Mouse (Mus musculus) lung, adult 2 months (tissue): ENCODE results near the gene Vrk1. TPM values are rescaled to one million over a fixed set of nuclear protein-coding genes. Genes with fewer than 3 reads are reported as not detected.

Experiments
- DNase-seq: peaks from one replicate; pipeline ENCODE4 v3.0.0; 2022
- H3K4me1 ChIP-seq: fragments of 200-500 bp; 2 replicates; pipeline ENCODE4 v1.6.1; 2011; ENCODE audit warnings: low read length; ENCODE audit not compliant: control insufficient read depth, insufficient read depth
- H3K4me3 ChIP-seq: fragments of 200-500 bp; replicated peaks from 2 replicates; pipeline ENCODE3; 2011; ENCODE audit warnings: low read depth, mild to moderate bottlenecking, control low read depth, low read length; ENCODE audit errors: extremely low read depth
- CTCF ChIP-seq: fragments of 200-500 bp; IDR thresholded peaks from 2 replicates; pipeline ENCODE4 v1.5.1; 2011; ENCODE audit warnings: mild to moderate bottlenecking, low read length, control low read depth; ENCODE audit not compliant: insufficient read depth
- POLR2A ChIP-seq: fragments of 200-500 bp; IDR thresholded peaks from 2 replicates; pipeline ENCODE4 v1.6.1; 2011; ENCODE audit warnings: low read depth, mild to moderate bottlenecking, control low read depth, low read length, borderline replicate concordance; ENCODE audit errors: extremely low read depth
- WGBS: fragments of 180-500 bp; shearing (Covaris S2); methylation state at CpG from one replicate; pipeline ENCODE4 v1.1.7; 2018; 5-methylcytosine and 5-hydroxymethylcytosine counted together
- polyA plus RNA-seq: library from polyadenylated mRNA; depleted of rRNA; stranded (reverse); fragments of >200 nt; gene quantifications from 2 replicates; pipeline ENCODE4 v1.2.3, GENCODE M21; 2012

Gene Vrk1
- polyA plus RNA-seq, 1 experiment: 7.9 TPM

DNA sequence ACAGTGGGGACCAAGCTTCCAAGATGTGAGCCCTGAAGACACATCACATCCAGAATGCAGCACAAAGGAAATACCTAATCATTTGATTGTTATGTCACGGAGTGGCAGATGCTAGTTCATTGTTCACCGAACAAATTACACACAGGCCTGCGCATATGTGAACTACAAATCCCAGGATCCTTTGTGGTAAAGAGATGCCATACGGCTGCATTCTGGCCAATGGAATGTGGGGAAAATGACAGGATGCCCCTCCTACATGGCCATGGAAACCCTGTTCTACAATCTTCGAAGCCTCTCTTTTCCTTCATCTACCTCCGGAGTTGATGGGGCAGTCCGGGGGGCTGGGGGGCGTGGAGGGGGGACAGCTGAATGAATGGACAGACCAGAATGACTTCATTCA lies 37.4 kb upstream of the Vrk1 start:
- 90% methylated on average over 8 of the region's 8 CpGs for WGBS
- Histone ChIP-seq H3K4me3 (no peak overlapping the region), H3K4me1 (no peaks in the 10 kb centered on the region)
- TF ChIP-seq POLR2A (no peak), CTCF (no peak)
- DNase-seq: no peak

DNA sequence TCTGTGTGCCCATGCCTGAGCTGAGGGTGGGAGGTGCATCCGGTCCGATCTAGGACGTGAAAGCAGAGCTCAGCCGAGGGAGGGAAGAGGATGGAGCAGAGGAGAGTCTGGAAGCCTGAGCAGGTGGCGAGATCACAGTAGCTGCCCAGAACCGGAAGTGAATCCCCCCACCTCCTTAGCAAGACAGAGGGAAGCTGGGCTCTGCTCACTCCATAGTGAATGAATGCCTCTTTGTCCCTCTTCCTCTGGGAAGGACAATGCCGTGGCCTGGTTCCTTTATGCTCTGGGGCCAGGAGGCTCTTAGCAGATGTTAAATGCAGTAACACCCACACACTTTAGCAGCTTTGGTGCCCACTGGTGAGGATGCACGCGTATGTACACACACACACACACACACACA lies 36.3 kb upstream of the Vrk1 start:
- 57% methylated on average over 9 of the region's 9 CpGs for WGBS
- H3K4me1 ChIP-seq: no peaks in the 10 kb centered on the region
- no peak for DNase-seq
- no peak for TF ChIP-seq POLR2A
- TF ChIP-seq CTCF: no peak
- H3K4me3 ChIP-seq: no peak overlapping the region

DNA sequence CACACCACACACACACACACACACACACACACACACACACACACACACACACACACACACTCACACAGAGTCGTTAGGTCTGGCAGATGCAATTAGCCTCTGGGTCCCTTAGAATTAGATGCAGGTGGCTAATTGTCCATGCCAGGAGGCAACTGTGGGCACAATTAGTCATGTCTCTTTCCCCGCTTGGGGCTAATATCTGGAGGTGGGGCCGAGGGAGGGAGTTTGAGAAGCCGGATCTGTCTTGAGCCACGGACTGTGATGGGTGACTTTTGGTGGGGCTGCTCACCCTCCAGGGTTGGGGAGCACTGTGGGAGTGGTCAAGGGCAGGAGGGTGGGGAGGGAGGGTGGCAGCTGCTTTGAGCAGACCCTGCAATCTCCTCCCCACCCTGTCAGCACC lies 35.9 kb upstream of the Vrk1 start:
- DNase-seq: no peak
- Histone ChIP-seq H3K4me3 (no peak overlapping the region), H3K4me1 (no peaks in the 10 kb centered on the region)
- WGBS: 80% methylated on average over 5 of the region's 5 CpGs
- TF ChIP-seq CTCF: no peak
- no peak for TF ChIP-seq POLR2A

DNA sequence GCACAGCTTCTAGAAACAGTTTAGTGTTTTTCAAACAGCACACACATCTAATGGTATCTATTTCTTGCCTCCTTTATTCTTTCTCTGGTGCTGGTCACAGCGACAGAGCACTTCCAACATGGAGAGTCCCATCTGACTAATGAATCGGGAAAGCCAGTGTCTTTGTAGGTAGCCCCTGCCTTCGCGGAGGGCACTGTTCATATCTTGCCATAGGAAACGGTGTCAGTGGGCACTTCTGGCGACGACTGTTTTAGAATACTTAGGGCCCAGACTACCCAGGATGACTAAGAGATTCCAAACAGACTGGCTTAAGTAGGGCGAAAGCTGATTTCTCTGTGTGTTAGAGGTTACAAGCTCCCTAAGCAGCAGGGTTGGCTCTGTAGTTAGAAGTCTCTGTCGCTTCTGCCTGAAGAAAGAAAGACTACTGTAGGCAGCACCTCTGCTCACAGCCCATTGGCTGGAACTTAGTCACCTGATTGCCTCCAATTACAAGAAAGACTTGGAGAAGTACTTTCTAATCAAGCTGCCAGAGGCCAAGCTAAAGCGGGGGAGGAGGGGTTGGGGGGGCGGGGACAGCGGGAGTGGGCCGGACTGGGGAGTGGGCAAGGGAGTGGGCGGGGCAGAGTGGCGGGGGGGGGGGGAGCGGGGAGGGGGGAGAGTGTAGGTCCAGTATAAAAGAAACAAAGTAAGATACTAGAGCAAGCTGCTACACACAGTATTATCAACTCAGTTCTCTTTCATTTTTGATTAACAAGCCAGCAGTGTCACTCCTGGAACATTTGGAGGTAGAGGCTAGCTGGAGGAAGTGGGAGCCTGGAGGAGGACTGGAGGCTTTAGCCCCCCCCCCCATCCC lies 28.7 kb upstream of the Vrk1 start:
- 0 out of 2 replicates have a peak, but pooled peaks cover 2% of the 10 kb centered on the region for H3K4me1 ChIP-seq
- 22% methylated on average over 10 of the region's 16 CpGs for WGBS
- peak overlapping the region; percentile 1 for H3K4me3 ChIP-seq
- TF ChIP-seq CTCF: no peak
- no peak for TF ChIP-seq POLR2A
- DNase-seq: peak; percentile 25

DNA sequence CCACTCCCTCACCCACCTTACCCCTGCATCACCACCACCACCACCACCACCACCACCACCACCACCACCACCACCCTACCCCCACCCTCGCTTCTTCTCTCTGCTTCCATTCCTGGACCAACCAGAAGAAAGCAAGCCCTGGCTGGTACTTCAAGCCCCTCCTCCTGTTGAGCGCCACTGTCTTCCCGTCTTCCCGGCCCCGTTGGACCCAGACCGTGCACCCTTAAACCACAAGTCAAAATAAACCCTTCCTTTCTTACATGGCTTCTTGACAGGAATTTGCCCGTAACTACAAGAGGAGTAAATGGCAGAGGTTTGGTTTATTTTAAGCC lies 28.1 kb upstream of the Vrk1 start:
- TF ChIP-seq CTCF (no peak), POLR2A (no peak)
- Histone ChIP-seq H3K4me3 (no peak overlapping the region), H3K4me1 (0 out of 2 replicates have a peak, but pooled peaks cover 2% of the 10 kb centered on the region)
- no peak for DNase-seq
- WGBS: 71% methylated on average over 7 of the region's 7 CpGs

DNA sequence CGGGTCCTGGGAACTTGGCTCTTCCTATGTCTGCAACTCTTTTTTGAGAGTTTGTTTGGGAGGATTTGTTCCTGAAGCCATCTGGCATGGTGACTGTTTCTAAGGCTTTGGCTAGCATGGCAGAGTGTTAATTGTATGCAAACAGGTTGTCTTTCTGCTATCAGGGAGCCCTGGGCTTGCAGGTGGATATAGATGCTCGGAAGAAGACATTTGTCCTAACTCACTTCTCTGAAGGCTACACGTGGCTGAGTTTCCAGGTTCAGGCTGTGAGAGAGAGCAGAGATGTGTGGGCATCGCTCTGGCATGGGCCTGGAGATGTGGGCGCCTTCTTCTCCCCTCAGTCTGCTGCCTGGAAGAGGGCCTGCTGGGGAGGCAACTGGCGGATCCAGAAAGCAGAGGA lies 27.4 kb upstream of the Vrk1 start:
- Histone ChIP-seq H3K4me1 (0 out of 2 replicates have a peak, but pooled peaks cover 2% of the 10 kb centered on the region), H3K4me3 (no peak overlapping the region)
- 76% methylated on average over 6 of the region's 6 CpGs for WGBS
- DNase-seq: no peak
- no peak for TF ChIP-seq POLR2A
- no peak for TF ChIP-seq CTCF

DNA sequence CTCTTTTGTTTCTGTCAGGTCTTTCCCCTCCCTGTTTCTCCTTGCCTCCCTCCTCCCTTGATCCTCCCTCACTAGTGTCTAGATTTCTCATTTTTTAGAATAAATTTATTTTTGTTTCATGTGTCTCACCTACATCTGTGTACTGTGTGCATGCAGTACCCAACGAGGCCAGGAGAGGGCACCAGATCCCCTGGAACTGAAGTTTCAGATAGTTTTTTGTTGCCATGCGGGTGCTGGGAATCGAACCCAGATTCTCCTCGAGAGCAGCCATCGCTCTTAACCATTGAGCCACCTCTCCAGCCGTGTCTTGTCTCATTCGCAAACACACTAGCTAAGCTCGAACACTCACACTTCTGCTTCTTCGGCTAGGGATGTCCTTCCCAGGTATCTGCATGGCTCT lies 26.5 kb upstream of the Vrk1 start:
- TF ChIP-seq POLR2A (no peak), CTCF (no peak)
- DNase-seq: no peak
- Histone ChIP-seq H3K4me1 (0 out of 2 replicates have a peak, but pooled peaks cover 2% of the 10 kb centered on the region), H3K4me3 (no peak overlapping the region)
- 92% methylated on average over 9 of the region's 9 CpGs for WGBS

DNA sequence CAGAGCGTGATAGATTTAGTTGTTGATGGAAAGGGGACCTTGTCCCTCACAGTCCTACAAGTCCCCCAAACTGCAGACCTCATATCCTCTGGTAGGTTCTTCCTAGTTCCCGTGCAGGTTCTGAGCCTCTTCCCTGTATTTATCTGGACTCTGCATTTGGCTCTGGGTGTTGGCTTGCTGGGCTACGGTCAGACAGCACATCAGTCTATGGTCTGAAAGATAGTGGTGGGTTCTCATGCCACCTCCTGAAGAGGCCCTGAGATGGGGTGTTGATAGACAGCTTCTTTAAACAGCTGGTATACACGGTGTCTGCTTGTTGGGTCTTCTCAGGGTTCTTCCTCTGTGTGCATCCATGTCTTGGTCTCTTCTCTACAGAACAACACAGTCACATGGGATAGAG lies 21.6 kb upstream of the Vrk1 start:
- TF ChIP-seq CTCF (no peak), POLR2A (no peak)
- WGBS: 82% methylated on average over 4 of the region's 4 CpGs
- no peak for DNase-seq
- Histone ChIP-seq H3K4me1 (no peaks in the 10 kb centered on the region), H3K4me3 (no peak overlapping the region)

DNA sequence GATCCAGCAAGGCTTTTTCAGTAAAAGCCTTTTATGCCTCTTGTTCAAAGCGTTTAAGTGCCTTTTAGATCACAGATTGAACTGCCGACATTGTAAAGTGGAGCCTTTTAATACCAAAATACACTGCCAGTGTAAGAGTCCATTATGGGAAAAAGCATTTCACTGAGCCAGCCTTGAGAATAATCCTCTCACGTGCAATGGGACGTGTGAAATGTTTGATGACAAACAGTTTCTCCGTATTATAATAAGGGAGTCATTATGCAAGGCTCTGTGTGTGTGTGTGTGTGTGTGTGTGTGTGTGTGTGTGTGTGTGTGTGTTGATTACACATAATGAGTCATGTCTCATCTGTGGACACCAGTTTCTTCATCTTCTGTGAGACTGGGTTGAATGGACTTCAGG lies 17.3 kb upstream of the Vrk1 start:
- no peak for DNase-seq
- 77% methylated on average over 5 of the region's 5 CpGs for WGBS
- Histone ChIP-seq H3K4me1 (no peaks in the 10 kb centered on the region), H3K4me3 (no peak overlapping the region)
- TF ChIP-seq POLR2A: no peak
- TF ChIP-seq CTCF: no peak

DNA sequence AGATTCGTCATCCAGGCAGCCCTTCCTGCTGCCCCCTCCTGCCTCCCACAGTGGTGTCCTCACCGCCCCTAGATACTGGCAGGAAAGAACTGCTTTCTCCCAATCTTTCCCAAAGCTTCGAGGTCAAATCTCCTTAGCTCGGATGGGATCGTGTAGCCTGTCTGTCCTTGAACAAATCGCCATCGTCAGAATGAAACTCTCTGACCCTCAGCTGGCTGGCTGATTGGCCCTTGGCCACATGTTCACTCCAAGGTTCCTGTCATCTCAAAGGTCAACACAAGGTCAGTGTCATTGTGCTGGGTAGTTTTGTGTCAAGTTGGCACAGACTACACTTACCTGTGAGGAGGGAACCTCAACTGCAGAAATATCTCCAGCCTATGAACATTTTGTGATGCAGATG lies 16.7 kb upstream of the Vrk1 start:
- Histone ChIP-seq H3K4me3 (no peak overlapping the region), H3K4me1 (no peaks in the 10 kb centered on the region)
- TF ChIP-seq POLR2A: no peak
- TF ChIP-seq CTCF: no peak
- WGBS: 47% methylated on average over 7 of the region's 7 CpGs
- no peak for DNase-seq
